Mouse (Mus musculus) gastrocnemius, postnatal 36 days (tissue): ENCODE results near the gene Pgr. TPM values are rescaled to one million over a fixed set of nuclear protein-coding genes. Genes with fewer than 3 reads are reported as not detected.

Experiments used
- total RNA-seq, 2 experiments: library from RNA; stranded (reverse); gene quantifications; 2 replicates each; pipeline ENCODE4 v1.2.3; 2021

Gene Pgr
- total RNA-seq, 2 experiments from 2014 or later: not detected

Other genes with a start within 250 kb of the Pgr start
- gene Gm16485, start 72.0 kb downstream of the Pgr start, total RNA-seq: not detected